Mouse (Mus musculus) CH12.LX (cell line): Measurements from ENCODE around the gene Gm8369.

Experiments used
- CHD2 ChIP-seq: IDR thresholded peaks from 2 replicates; pipeline ENCODE4 v1.6.1; 2011; ENCODE audit warnings: low read length, improper control_type of control experiment
- CTCF ChIP-seq, 2 experiments: IDR thresholded peaks in 1 of 2; conservative IDR thresholded peaks in 1 of 2; 2 replicates each; pipeline ENCODE4 v1.5.1; 2011 to 2012; ENCODE audit warnings: low read depth in 2 of 2, low read length in 2 of 2, improper control_type of control experiment in 1 of 2, inconsistent platforms in 1 of 2, mild to moderate bottlenecking in 1 of 2, moderate library complexity in 1 of 2
- E2F4 ChIP-seq: IDR thresholded peaks from 2 replicates; pipeline ENCODE4 v1.6.1; 2011; ENCODE audit warnings: low read depth, low read length, improper control_type of control experiment; ENCODE audit not compliant: insufficient replicate concordance
- EP300 ChIP-seq: IDR thresholded peaks from 2 replicates; pipeline ENCODE4 v1.6.1; 2011; ENCODE audit warnings: low read length, improper control_type of control experiment
- ETS1 ChIP-seq: conservative IDR thresholded peaks from 2 replicates; pipeline ENCODE4 v1.6.1; 2012; ENCODE audit warnings: low read depth, mild to moderate bottlenecking, inconsistent platforms, low read length, improper control_type of control experiment, moderate library complexity
- JUN ChIP-seq: IDR thresholded peaks from 2 replicates; pipeline ENCODE4 v1.6.1; 2011; ENCODE audit warnings: low read depth, mild to moderate bottlenecking, low read length, improper control_type of control experiment, moderate library complexity; ENCODE audit not compliant: insufficient read depth
- NRF1 ChIP-seq: IDR thresholded peaks from 2 replicates; pipeline ENCODE4 v1.6.1; 2014; ENCODE audit warnings: low read depth, mild to moderate bottlenecking, inconsistent platforms, low read length, improper control_type of control experiment, moderate library complexity
- POLR2A ChIP-seq: IDR thresholded peaks from 2 replicates; pipeline ENCODE4 v1.6.1; 2011; ENCODE audit warnings: low read depth, mild to moderate bottlenecking, improper control_type of control experiment, low read length
- SIN3A ChIP-seq: IDR thresholded peaks from 2 replicates; pipeline ENCODE4 v1.6.1; 2012; ENCODE audit warnings: low read length, improper control_type of control experiment, inconsistent platforms
- SMC3 ChIP-seq: IDR thresholded peaks from 2 replicates; pipeline ENCODE4 v1.6.1; 2011; ENCODE audit warnings: low read depth, low read length, improper control_type of control experiment
- UBTF ChIP-seq: IDR thresholded peaks from 2 replicates; pipeline ENCODE4 v1.6.1; 2012; ENCODE audit warnings: low read depth, mild to moderate bottlenecking, inconsistent platforms, low read length, improper control_type of control experiment, moderate library complexity
- USF1 ChIP-seq: IDR thresholded peaks from 2 replicates; pipeline ENCODE4 v1.6.1; 2014; ENCODE audit warnings: low read depth, mild to moderate bottlenecking, inconsistent platforms, low read length, improper control_type of control experiment

GRCm38 (mm10) chr19:11537336-11537735 lies 51.6 kb downstream of the Gm8369 start:
- TF ChIP-seq USF1 (no peak), CTCF (conservative IDR thresholded peaks at IDR 0.05 in 1 of 2, IDR thresholded peaks at IDR 0.05 in 1 of 2; ENCODE audit: low read depth in 2 of 2, low read length in 2 of 2) (no peak), JUN (no peak), NRF1 (no peak), CHD2 (peak; percentile 58; the same call in 1 of the 2 replicates), ETS1 (no peak), EP300 (no peak), POLR2A (no peak), SMC3 (no peak), SIN3A (no peak), UBTF (no peak), E2F4 (no peak)
